Mouse (Mus musculus): ENCODE measurements around the gene Gse1. TPM values are rescaled to one million over a fixed set of nuclear protein-coding genes. Genes with fewer than 3 reads are reported as not detected.

The Gse1 gene
- total RNA-seq, 2 experiments from 2014 or later, result 8.4 to 32.7 TPM

DNA sequence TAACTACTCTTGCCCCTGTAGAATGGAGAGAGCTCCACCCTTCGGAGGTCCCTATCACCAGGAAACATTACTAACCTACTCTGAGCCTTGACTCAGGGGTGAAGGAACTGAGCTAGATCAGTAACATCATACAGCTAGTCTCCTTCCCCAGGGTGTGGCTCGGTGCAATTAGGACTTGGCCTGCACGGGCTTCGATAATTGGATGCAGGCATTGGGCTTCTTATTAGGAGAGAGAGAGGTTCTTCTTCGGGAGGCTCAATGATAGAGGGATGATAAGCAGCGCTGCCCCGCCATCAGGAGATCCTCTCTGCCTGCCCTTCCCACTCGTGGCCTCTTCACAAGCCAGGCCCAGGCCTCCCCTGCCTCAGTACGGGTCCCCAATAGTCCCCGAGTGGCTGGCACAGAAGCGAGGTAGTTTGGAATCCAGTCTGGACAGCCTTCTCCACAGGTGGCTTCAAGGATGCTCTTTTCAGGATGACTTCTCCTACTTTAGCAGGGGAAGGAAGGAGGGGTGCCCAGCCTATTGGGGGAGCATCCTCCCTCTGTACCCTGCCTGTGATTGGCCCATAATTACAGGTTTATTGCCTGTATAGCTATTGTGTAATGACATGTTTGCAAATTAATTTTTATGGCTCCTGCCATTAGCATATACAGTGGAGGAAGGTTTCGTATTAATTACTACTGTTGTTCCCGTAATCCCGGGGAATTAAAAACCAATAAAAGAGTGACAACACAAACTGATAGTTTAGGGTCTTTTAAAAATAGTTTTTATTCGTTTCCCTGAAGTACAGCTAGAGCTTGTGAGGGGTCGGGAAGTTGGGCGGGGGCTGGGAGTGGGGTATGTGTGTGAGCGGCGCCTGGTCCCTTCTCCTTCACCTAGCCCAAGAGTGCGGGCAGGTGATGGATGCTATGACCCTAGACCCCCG lies 257.6 kb downstream of the Gse1 start:
- ATAC-seq (replicated peaks; ENCODE audit: poor library complexity, severe bottlenecking), result no peak

DNA sequence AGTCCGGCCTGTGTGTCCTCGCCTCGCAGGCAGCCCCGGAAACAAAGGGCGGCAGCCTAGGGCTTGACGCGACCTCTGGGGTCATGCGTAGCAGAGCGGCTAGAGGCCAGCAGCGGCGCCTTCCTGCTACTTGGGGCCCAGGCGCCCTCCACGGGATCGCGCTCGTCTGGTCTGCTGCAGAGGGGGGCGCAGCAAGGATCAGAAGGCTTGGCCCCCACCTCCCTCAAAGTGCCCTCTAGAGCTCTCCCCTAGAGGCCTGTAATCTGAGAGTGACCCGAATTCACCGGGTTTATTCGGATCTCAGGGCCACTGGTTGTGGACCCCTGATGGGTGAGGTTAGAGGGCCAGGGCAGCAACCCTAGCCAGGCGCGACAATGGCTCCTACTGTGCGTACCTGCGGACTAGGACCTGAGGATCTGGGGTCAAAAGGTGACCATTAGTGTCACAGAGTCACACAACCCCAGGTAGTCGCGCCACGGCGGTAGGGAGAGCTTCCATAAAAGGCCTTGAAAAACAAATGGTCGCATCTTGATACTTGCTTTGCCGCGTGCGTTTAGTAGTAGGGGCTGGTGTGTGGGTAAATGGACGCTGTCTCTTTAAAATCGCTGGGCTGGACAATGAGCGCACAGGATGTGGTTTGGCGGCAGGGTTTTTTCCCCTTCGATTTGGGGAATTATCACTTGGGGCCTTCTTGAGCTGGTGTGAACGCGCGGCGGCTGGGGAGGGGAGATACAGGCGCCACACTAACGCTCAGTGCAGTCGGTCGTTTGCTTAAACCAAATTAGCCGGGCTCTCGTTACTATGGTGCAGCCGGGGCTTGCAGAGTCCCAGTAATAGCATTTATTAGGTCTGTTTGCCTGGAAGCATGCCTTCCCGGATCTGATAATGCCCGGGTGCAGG lies 258.5 kb downstream of the Gse1 start:
- peak; percentile 43 for ATAC-seq (replicated peaks; ENCODE audit: poor library complexity, severe bottlenecking)

DNA sequence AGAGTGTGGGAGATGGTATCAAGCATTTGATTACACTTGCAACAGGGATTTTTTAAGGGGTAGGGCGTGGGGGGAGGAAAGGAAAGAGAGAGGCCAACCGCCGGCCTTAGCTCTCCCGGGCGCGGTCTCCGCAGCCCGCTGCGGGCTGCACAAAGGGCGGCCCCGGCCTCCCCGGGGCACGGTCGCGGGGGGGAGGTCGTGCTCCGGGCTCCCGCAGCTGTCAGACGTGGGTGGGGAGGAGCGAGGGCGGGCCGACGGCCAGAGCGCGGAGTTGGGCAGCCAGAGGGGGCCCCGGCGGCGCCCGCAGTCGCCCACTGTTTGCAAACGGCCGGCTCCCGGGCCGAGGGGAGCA lies 259.1 kb downstream of the Gse1 start:
- 0 out of 2 replicates have a peak, but pooled peaks have one; percentile 1 for ATAC-seq (replicated peaks; ENCODE audit: poor library complexity, severe bottlenecking)

DNA sequence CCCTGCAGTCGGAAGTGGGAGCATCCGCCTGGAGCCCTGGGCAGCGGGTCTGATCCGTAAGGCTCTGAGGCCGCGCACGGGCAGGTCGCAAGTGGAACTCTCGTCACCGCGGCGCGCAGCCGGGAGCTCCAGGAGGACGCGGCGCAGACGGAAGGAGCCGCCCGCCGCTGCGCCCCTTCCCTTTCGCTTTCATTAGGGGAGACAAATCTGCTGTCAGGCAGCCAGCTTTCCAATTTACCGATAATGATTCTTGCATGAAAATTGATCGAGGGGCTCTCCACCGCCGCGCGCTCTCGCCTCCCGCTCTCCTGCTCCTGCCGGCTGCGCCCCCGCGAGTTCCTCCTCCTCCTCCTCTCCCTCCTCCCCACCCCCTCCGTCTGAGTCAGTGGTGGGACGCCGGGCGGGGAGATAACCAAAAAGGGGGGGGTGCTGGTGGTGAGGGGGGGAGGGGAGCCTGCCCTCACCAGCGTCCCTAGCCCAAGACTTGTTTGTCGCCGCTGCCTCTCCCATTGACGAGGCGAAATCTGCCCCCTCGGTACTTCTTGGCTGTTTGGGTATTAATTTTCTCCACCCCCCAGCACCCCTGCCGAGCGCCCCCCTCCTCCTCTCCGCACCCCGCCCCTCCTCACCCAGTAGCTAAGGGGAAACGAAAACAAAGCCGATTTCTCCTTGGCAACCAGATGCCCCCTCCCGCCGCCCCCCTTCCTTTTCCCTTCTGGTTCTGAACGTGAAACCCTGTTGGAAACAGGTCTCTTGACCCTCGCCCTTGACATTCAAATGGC lies 259.7 kb downstream of the Gse1 start:
- peak; percentile 28 for ATAC-seq (replicated peaks; ENCODE audit: poor library complexity, severe bottlenecking)

DNA sequence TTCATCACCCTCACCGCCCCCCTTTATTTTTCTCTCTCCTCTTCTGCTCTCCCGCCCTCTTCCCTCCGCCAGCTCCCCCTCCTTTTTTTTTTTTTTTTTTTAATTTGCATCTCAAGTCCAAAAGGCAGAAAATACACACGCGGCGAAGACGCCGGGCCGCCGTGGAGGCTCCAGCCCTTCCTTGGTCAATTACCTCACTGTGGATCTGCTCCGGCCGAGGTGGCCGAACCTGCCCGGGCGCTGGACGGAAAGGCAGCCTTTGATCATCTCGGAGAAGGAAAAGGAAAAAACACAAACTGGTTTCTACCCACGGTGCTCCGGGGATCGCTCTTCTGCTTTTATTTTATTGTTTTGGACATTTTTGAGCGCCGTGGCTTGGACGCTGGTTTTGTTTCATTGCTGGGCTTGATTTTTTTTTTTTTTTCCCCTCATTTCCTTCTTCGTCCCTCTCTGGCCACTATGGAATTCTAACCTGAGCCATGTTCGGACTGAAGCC lies 260.4 kb downstream of the Gse1 start:
- ATAC-seq (replicated peaks; ENCODE audit: poor library complexity, severe bottlenecking), result no peak

DNA sequence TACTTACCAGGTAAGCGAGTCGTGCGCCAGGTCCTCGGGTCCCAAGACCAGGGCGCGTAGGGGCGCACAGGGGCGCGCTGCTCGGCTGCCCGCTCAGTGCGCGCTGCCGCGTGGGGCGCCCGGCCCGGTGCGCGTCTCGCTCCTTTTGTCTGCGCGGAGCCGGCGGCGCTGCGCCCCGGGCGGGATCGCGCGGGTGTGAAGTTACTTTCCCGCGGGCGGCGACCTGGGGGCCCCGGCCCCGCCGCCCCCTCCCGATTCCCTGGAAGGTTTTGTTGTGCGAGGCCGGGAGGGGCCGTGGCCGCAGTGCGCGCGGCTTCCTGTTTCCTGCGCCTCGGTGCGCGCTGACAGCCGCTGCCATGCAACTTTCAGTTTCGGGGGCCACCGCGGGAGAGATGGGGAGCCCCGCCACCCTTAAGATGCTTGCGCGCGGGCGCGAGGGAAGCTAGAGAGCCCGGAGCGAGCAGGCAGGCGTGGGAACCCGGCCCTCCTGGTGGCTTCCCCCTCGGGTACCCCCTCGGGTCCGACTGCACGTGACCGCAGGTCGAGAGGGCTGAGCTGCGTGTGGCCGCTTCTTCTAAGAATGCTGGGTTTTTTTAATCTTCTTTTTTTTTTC lies 261.0 kb downstream of the Gse1 start:
- peak; percentile 21 for ATAC-seq (replicated peaks; ENCODE audit: poor library complexity, severe bottlenecking)

DNA sequence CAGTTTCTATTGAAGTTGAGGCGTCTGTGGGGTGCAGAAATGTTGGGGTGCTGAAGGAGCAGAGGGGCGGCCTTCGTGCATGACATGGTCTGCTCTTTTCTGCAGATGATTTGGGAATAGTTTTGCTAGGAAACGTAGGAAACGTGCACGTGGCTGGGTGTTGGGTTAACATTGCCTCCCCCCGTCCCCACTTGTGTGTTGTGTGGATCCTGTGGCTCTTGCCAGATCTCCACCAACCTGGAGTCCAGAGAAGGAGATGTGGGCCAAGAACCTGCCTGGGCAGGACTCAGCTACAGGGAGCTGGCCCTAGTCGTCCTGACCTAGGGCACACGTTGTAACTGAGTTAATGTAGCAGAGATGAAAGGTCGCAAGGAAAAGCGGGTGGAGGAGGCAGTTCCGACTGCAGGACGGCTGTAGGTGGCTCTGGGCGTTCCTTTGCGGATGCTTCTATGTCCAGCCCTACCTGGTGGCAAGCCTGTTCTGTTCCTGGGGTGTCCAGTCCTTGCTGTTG lies 261.6 kb downstream of the Gse1 start:
- ATAC-seq (replicated peaks; ENCODE audit: poor library complexity, severe bottlenecking), result no peak

DNA sequence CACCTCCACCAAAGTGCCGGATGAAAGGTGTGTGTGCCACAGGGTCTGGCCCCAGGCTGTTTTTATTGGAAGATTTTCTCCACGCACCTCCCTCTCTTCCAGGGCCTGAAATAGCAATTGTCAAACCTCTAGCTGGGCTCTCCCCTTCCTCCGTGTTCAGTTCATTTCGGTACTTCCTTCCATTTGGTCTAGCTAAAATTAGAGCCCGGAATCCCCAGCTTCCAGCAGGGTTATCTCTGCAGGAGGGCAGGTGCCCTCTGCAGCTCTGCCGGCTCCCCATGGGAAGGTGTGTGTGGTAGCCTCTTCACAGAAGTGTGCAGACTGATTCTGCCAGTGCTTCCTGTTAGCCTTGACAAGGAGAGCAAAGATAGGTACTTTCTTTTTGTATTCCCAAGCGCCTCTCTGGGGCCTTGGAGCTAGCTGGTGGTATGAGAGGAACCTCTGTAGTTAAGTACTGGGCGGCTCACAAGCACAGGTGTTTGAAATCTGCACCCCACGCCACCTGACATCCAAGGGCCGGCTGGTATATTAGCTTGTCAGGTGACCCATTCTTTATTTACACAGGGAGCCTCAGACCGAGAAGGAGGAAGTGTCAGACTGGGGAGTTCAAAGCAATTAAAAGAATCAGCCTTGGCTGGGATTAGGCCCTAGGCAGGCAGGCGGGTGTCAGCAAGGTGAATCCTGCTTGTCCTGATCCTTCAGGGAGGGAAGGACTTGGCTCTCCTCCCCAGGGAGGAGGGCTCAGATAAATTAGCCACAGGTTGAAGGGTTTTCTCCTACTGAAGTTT lies 262.3 kb downstream of the Gse1 start:
- no peak for ATAC-seq (replicated peaks; ENCODE audit: poor library complexity, severe bottlenecking)

DNA sequence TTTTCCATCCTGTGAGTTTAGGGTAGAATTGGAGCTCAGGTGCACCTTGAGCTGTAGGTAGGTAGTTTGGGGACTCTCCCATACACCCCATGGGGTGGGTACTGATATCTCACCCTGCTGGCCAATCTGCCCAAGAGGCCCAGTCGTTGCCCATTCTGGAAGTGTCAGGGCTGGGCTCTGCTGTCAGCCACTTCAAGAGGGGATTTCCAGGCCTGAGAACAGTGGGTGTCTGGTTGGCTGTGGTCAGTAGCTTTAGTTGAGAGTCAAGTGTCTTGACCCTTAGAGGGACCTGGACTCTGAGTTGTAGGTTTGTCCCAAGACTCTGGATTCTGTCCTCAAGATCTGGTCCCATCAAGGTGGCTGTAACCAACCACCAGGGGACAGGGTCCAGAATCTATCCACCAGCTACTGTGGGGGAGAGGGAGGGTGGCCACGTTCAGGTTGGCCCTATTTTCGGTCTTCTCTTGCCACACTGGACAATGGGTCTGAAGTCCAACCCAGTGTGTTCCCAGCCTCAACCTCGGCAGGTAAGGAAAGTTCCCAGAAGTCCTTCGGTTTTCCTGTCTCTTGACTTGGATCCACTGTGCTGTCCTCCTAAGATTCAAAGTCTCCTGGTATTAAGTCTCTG lies 263.0 kb downstream of the Gse1 start:
- ATAC-seq (replicated peaks; ENCODE audit: poor library complexity, severe bottlenecking), result no peak

DNA sequence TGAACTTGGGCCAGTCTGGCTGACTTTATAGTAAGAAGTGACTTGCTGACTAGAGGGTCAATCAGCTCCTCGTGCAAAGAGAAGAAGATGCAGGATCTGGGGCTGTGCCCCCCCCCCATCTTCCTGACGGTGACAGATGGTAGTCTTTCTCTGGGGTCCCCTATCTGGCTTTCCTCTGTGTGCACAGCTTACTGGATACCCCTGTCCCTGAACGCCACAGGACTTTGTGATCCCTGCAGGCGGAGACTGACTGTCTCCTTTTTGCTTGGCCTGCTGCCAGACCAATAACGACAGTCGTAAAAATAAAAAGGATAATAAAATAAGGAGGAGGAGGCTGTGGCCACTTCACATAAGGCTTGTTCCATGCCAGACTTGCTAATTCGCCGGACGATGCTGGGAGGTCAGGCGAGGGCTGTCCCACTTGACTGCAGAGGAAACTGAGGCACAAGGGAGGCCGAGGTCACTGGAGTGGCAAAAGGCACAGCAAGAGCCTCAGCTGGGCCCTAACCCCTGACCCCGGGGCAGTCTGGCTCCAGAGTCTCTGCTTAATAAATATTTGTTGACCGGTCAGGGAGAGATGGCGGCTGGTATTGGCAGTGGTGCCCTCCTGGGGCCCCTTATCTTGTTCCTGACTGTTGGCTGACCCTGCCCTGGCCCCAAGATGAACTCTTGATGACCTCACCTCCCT lies 264.1 kb downstream of the Gse1 start:
- no peak for ATAC-seq (replicated peaks; ENCODE audit: poor library complexity, severe bottlenecking)

DNA sequence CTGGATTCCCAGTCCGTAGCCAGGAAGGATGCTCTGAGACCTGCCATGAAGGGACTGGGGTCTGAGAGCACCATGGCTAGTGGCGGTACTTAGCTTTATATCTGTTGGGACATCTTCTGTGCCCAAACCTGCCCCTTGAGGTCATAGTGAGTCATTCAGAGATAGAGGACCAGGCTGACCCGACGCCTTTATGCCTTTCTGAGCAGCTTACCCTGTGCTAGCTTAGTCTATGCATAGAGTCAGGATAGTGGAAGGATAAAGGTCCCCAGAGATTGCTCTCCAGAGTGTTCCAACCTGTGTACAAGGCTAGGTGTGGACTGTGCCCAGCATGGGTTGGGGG lies 264.6 kb downstream of the Gse1 start:
- no peak for ATAC-seq (replicated peaks; ENCODE audit: poor library complexity, severe bottlenecking)

DNA sequence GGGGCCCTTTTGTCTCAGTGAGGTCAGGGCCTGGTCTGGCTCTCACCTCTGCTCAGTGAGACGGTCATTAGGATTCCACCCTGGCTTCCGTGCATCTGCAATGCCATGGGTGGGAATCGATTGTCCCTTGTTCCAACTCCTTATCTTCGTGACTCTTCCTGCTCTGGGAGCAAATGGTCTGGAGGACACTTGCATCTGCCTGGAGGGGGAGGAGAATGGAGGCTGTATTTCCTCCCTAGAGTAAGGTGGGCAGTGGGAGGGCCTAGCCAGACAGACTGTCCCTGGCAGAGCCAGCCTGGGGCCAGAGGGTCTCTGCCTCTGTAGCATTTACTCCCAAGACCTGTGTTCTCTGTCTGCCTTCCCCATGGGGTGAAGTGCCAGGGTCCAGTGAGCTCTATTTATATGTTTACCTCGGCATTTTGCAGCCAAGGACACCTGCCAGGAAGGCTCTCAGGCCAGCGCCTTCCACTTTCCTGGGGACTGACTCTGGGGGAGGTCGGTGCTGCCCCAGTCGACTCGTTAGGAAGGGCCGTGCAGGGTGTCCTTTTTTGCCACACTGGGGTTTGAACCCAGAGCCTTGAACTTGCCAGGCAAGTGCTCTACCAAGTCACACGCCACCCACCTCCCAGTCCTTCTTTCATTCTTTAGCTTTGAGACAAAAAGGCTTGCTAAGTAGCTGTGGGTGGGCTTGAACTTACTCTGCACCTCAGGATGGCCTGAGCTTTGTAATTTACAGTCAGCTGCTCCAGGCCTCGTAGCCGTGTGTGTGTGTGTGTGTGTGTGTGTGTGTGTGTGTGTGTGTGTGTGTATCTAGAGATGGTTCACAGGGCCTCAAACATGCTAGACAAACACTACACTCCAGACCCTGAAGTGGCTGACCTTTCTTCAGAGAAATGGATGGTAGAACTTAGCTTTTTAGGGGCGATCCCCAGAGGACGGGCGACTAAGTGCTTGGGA lies 265.5 kb downstream of the Gse1 start:
- ATAC-seq (replicated peaks; ENCODE audit: poor library complexity, severe bottlenecking), result no peak

DNA sequence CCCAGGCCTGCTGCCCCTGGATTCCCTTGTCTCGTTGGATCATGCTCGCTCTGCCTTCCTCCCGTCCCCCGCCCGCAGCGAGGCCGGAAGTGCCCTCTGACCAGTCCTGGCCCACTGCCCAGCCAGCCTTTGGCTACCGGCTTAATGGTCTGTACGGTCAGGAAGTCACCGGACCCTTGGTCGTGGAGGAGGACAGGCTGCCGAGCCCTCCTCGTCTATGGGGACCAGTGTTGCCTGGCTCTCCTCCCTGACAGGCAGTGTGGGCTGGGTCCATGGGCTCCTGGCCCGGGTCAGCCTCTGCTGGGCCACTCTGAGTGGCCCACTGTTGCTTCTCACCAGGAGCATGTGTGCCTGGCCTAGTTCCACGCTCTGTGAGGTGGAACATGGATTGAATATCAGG lies 266.6 kb downstream of the Gse1 start:
- 0 out of 2 replicates have a peak, but pooled peaks have one; percentile 7 for ATAC-seq (replicated peaks; ENCODE audit: poor library complexity, severe bottlenecking)

DNA sequence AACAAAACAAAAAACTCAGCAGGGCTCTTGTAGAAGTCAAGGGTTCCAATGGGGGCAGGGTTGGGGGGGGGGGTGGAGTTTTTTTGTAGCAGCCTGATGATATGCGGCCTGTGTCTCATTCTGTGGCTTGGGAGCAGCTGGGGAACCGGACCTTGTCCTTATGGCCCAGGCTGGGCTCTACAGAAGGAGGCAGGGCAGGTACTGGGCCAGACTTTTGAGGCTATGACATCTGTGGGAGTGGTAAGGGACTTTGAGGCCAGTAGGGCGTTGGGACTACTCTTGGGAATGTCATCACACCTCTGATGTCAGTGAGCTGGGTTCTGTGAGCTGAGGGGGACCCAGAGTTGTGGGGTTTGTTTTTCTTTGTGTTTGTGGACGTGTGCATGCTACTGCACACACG lies 267.2 kb downstream of the Gse1 start:
- ATAC-seq (replicated peaks; ENCODE audit: poor library complexity, severe bottlenecking), result no peak

DNA sequence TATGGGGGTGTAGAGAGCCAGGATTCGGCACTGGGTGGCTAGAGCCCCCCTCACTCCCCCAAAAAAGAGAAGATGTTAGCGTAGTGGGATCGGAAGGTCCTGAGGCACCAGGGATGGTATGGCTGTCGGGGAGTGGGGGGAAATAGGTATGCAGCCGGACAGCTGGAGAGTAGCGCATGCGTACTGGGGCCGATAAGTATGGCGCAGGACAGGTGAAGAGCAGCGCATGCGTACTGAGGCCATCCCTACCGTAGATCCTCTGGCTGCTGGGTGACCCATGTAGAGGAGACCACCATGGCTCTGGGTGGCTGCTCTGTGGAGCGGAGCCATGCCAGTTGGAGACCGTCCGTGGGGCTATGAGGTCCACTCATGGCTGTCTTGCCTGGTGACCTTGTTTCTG lies 268.2 kb downstream of the Gse1 start:
- no peak for ATAC-seq (replicated peaks; ENCODE audit: poor library complexity, severe bottlenecking)

DNA sequence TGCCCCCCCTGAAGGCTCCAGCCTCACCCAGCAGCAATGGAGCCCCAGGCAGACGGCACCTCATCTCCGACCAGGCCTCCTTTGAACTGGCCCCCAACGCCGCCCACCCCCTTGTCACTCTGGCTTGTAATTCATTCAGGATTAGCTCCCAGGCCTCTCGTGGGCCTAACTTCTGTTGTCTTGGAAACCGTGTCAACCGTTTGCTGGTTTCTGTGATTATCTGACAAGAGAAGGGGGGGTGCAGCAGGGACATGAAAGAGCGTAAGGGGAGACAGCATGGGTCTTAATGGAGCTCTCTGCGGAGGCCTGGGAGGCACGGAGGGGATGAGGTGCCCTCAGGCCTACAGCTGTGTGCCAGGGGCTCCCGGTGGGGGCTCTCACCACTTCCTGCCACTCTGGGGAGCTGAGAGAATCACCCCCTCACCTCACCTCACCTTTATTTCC lies 269.3 kb downstream of the Gse1 start:
- no peak for ATAC-seq (replicated peaks; ENCODE audit: poor library complexity, severe bottlenecking)

DNA sequence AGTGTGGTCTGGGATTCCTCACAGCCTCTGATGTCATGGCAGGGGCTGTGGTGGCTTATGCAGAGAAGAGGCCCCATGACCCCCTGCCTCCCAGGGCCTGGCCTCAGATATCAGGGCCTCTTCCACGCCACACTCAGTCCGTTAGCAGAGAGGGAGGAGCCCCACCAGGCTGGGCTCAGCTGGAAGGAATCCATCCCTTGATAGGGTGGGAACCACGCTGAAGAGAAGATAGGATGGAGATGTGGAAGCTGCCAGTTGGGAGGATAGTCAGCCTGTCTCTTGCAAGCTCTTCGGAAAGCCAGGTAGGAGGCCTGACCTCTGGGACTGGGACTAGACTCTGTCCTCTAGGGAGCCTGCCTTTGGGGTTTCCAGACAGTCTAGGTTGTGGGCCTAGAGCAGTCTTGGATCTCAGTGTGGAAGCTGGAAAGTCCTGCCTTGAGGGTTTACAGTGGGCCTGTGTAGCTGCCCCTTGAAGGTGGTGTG lies 270.1 kb downstream of the Gse1 start:
- ATAC-seq (replicated peaks; ENCODE audit: poor library complexity, severe bottlenecking), result no peak
